Mouse (Mus musculus): ENCODE results near the gene Cyp27a1.

Gene Cyp27a1

GRCm38 (mm10) chr1:74718113-74718512, 4.7 kb downstream of the Cyp27a1 start:
- WGBS: 88% methylated on average over 8 of the region's 8 CpGs

- WGBS: 96% methylated on average over 3 of the region's 3 CpGs
Observed at GRCm38 (mm10) chr1:74719281-74719680, 5.9 kb downstream of the Cyp27a1 start.

- WGBS: 82% methylated on average over 6 of the region's 6 CpGs
Observed at GRCm38 (mm10) chr1:74721657-74722056, 8.3 kb downstream of the Cyp27a1 start.

- 77% methylated on average over 2 of the region's 2 CpGs for WGBS
Observed at GRCm38 (mm10) chr1:74723748-74724147, 10.4 kb downstream of the Cyp27a1 start.

GRCm38 (mm10) chr1:74726114-74726513, 12.7 kb downstream of the Cyp27a1 start:
- WGBS: 63% methylated on average over 5 of the region's 5 CpGs

GRCm38 (mm10) chr1:74726674-74727073, 13.3 kb downstream of the Cyp27a1 start:
- WGBS: 58% methylated on average over 5 of the region's 5 CpGs

GRCm38 (mm10) chr1:74728446-74728845, 15.1 kb downstream of the Cyp27a1 start:
- WGBS: 87% methylated on average over 8 of the region's 8 CpGs

GRCm38 (mm10) chr1:74736977-74737376, 23.6 kb downstream of the Cyp27a1 start:
- 94% methylated on average over 12 of the region's 12 CpGs for WGBS

- WGBS: 89% methylated on average over 7 of the region's 7 CpGs
Observed at GRCm38 (mm10) chr1:74737500-74737899, 24.1 kb downstream of the Cyp27a1 start.

GRCm38 (mm10) chr1:74740846-74741245, 27.5 kb downstream of the Cyp27a1 start:
- WGBS: 89% methylated on average over 7 of the region's 7 CpGs

GRCm38 (mm10) chr1:74747335-74747734, 34.0 kb downstream of the Cyp27a1 start:
- 81% methylated on average over 5 of the region's 5 CpGs for WGBS

GRCm38 (mm10) chr1:74748643-74749271, 35.4 kb downstream of the Cyp27a1 start, which contains the start of gene Prkag3:
Gene Prkag3, minus strand, starts transcription at chr1:74749221.
- WGBS: 9% methylated on average over 30 of the region's 30 CpGs

GRCm38 (mm10) chr1:74749301-74749700, 35.9 kb downstream of the Cyp27a1 start:
- 46% methylated on average over 7 of the region's 7 CpGs for WGBS

- 81% methylated on average over 4 of the region's 4 CpGs for WGBS
Observed at GRCm38 (mm10) chr1:74750683-74751082, 37.3 kb downstream of the Cyp27a1 start.

- 84% methylated on average over 8 of the region's 8 CpGs for WGBS
Observed at GRCm38 (mm10) chr1:74752150-74752549, 38.8 kb downstream of the Cyp27a1 start.

- 98% methylated on average over 3 of the region's 3 CpGs for WGBS
Observed at GRCm38 (mm10) chr1:74752833-74753232, 39.5 kb downstream of the Cyp27a1 start.

- 67% methylated on average over 8 of the region's 8 CpGs for WGBS
Observed at GRCm38 (mm10) chr1:74753266-74753974, 40.0 kb downstream of the Cyp27a1 start.

GRCm38 (mm10) chr1:74754175-74754785, 40.9 kb downstream of the Cyp27a1 start:
- 80% methylated on average over 5 of the region's 5 CpGs for WGBS

GRCm38 (mm10) chr1:74759773-74760172, 46.4 kb downstream of the Cyp27a1 start:
- WGBS: 29% methylated on average over 4 of the region's 4 CpGs

- WGBS: 2% methylated on average over 6 of the region's 6 CpGs
Observed at GRCm38 (mm10) chr1:74763081-74763480, 49.7 kb downstream of the Cyp27a1 start.

GRCm38 (mm10) chr1:74770727-74771466, 57.5 kb downstream of the Cyp27a1 start:
- 14% methylated on average over 35 of the region's 35 CpGs for WGBS

- WGBS: 2% methylated on average over 25 of the region's 26 CpGs
Observed at GRCm38 (mm10) chr1:74771467-74771844, 58.1 kb downstream of the Cyp27a1 start.

GRCm38 (mm10) chr1:74771845-74771930, 58.3 kb downstream of the Cyp27a1 start, which contains the start of gene Wnt6:
Gene Wnt6, plus strand, starts transcription at chr1:74771892.
- 5% methylated on average over 7 of the region's 8 CpGs for WGBS
